Mouse (Mus musculus): ENCODE data around the gene Ms4a10. TPM values are rescaled to one million over a fixed set of nuclear protein-coding genes. Genes with fewer than 3 reads are reported as not detected.
A peak's percentile ranks its signal among the peaks of the same experiment; 100 is the strongest.

Gene Ms4a10
- total and polyA plus RNA-seq, 2 experiments from 2014 or later: not detected

- no peak overlapping the region for H3K9ac ChIP-seq (replicated peaks; ENCODE audit: low read length, poor library complexity, severe bottlenecking)
- TF ChIP-seq CTCF (IDR thresholded peaks at IDR 0.05): peak; percentile 50
- H3K27ac ChIP-seq (ENCODE audit: low read depth, low read length): no peak overlapping the region
- H3K4me3 ChIP-seq (ENCODE audit: low read depth, low read length): no peak overlapping the region
- no peaks in the 10 kb centered on the region for H3K4me1 ChIP-seq (ENCODE audit: insufficient read depth, low read length)
- DNase-seq (ENCODE audit: low spot score): no peak
- ATAC-seq (ENCODE audit: low FRiP score): no peak
- no peaks in the 10 kb centered on the region for H3K27me3 ChIP-seq (ENCODE audit: insufficient read depth, low read length)
- no peak overlapping the region for H3K4me2 ChIP-seq (ENCODE audit: low read depth, low read length, poor library complexity, severe bottlenecking)
- WGBS: 19% methylated on average over 14 of the region's 14 CpGs
- H3K36me3 ChIP-seq (ENCODE audit: insufficient read depth, low read length): no peaks in the 10 kb centered on the region
- no peaks in the 10 kb centered on the region for H3K9me3 ChIP-seq (ENCODE audit: low read length)
Observed at GRCm38 (mm10) chr19:10983146-10983545, 8.7 kb upstream of the Ms4a10 start.

GRCm38 (mm10) chr19:10980210-10980609 is 5.7 kb upstream of the Ms4a10 start:
- Histone ChIP-seq H3K9me3 (ENCODE audit: low read length) (no peaks in the 10 kb centered on the region), H3K27ac (ENCODE audit: low read depth, low read length) (no peak overlapping the region), H3K4me2 (ENCODE audit: low read depth, low read length, poor library complexity, severe bottlenecking) (no peak overlapping the region), H3K4me1 (ENCODE audit: insufficient read depth, low read length) (no peaks in the 10 kb centered on the region), H3K36me3 (ENCODE audit: insufficient read depth, low read length) (no peaks in the 10 kb centered on the region), H3K9ac (replicated peaks; ENCODE audit: low read length, poor library complexity, severe bottlenecking) (no peak overlapping the region), H3K4me3 (ENCODE audit: low read depth, low read length) (no peak overlapping the region), H3K27me3 (ENCODE audit: insufficient read depth, low read length) (no peaks in the 10 kb centered on the region)
- 84% methylated on average over 5 of the region's 5 CpGs for WGBS
- no peak for DNase-seq (ENCODE audit: low spot score)
- no peak for ATAC-seq (ENCODE audit: low FRiP score)
- TF ChIP-seq CTCF (IDR thresholded peaks at IDR 0.05): no peak

- H3K27me3 ChIP-seq (ENCODE audit: insufficient read depth, low read length): no peaks in the 10 kb centered on the region
Observed at GRCm38 (mm10) chr19:10979184-10980168, 5.0 kb upstream of the Ms4a10 start.

GRCm38 (mm10) chr19:10976318-10976717 is 1.8 kb upstream of the Ms4a10 start:
- Histone ChIP-seq H3K36me3 (ENCODE audit: insufficient read depth, low read length) (no peaks in the 10 kb centered on the region), H3K27ac (ENCODE audit: low read depth, low read length) (no peak overlapping the region), H3K9me3 (ENCODE audit: low read length) (no peaks in the 10 kb centered on the region), H3K4me1 (ENCODE audit: insufficient read depth, low read length) (no peaks in the 10 kb centered on the region), H3K4me2 (ENCODE audit: low read depth, low read length, poor library complexity, severe bottlenecking) (no peak overlapping the region), H3K27me3 (ENCODE audit: insufficient read depth, low read length) (no peaks in the 10 kb centered on the region), H3K4me3 (ENCODE audit: low read depth, low read length) (no peak overlapping the region), H3K9ac (replicated peaks; ENCODE audit: low read length, poor library complexity, severe bottlenecking) (no peak overlapping the region)
- WGBS: 49% methylated on average over 4 of the region's 4 CpGs
- ATAC-seq (ENCODE audit: low FRiP score) (no peak), DNase-seq (ENCODE audit: low spot score) (no peak)
- TF ChIP-seq CTCF (IDR thresholded peaks at IDR 0.05): peak; percentile 37

More at GRCm38 (mm10) chr19:10979184-10980168, 5.0 kb upstream of the Ms4a10 start:
- H3K4me3 ChIP-seq (ENCODE audit: low read depth, low read length): no peak overlapping the region
- TF ChIP-seq CTCF (IDR thresholded peaks at IDR 0.05): peak; percentile 81
- H3K4me2 ChIP-seq (ENCODE audit: low read depth, low read length, poor library complexity, severe bottlenecking): peak overlapping the region; percentile 23
- no peaks in the 10 kb centered on the region for H3K4me1 ChIP-seq (ENCODE audit: insufficient read depth, low read length)
- DNase-seq (ENCODE audit: low spot score) (peak; percentile 68), ATAC-seq (ENCODE audit: low FRiP score) (peak; percentile 64)
- WGBS: 13% methylated on average over 18 of the region's 18 CpGs
- H3K9me3 ChIP-seq (ENCODE audit: low read length): no peaks in the 10 kb centered on the region
- no peak overlapping the region for H3K27ac ChIP-seq (ENCODE audit: low read depth, low read length)
- H3K9ac ChIP-seq (replicated peaks; ENCODE audit: low read length, poor library complexity, severe bottlenecking): no peak overlapping the region
- no peaks in the 10 kb centered on the region for H3K36me3 ChIP-seq (ENCODE audit: insufficient read depth, low read length)

GRCm38 (mm10) chr19:10975187-10975586 is 717 bp upstream of the Ms4a10 start:
- Histone ChIP-seq H3K27me3 (ENCODE audit: insufficient read depth, low read length) (no peaks in the 10 kb centered on the region), H3K4me3 (ENCODE audit: low read depth, low read length) (no peak overlapping the region), H3K9ac (replicated peaks; ENCODE audit: low read length, poor library complexity, severe bottlenecking) (no peak overlapping the region), H3K4me1 (ENCODE audit: insufficient read depth, low read length) (no peaks in the 10 kb centered on the region), H3K4me2 (ENCODE audit: low read depth, low read length, poor library complexity, severe bottlenecking) (no peak overlapping the region), H3K27ac (ENCODE audit: low read depth, low read length) (no peak overlapping the region), H3K9me3 (ENCODE audit: low read length) (no peaks in the 10 kb centered on the region), H3K36me3 (ENCODE audit: insufficient read depth, low read length) (no peaks in the 10 kb centered on the region)
- ATAC-seq (ENCODE audit: low FRiP score): no peak
- 82% methylated on average over 2 of the region's 2 CpGs for WGBS
- TF ChIP-seq CTCF (IDR thresholded peaks at IDR 0.05): no peak
- no peak for DNase-seq (ENCODE audit: low spot score)

GRCm38 (mm10) chr19:10973187-10973586 is 1.3 kb downstream of the Ms4a10 start:
- no peak for TF ChIP-seq CTCF (IDR thresholded peaks at IDR 0.05)
- no peak for ATAC-seq (ENCODE audit: low FRiP score)
- DNase-seq (ENCODE audit: low spot score): no peak
- no peak overlapping the region for H3K27ac ChIP-seq (ENCODE audit: low read depth, low read length)
- H3K4me1 ChIP-seq (ENCODE audit: insufficient read depth, low read length): no peaks in the 10 kb centered on the region
- H3K36me3 ChIP-seq (ENCODE audit: insufficient read depth, low read length): no peaks in the 10 kb centered on the region
- H3K27me3 ChIP-seq (ENCODE audit: insufficient read depth, low read length): no peaks in the 10 kb centered on the region
- WGBS: 82% methylated on average over 2 of the region's 2 CpGs
- H3K9ac ChIP-seq (replicated peaks; ENCODE audit: low read length, poor library complexity, severe bottlenecking): no peak overlapping the region
- no peaks in the 10 kb centered on the region for H3K9me3 ChIP-seq (ENCODE audit: low read length)
- no peak overlapping the region for H3K4me3 ChIP-seq (ENCODE audit: low read depth, low read length)
- no peak overlapping the region for H3K4me2 ChIP-seq (ENCODE audit: low read depth, low read length, poor library complexity, severe bottlenecking)

Measured in midbrain, postnatal 0 days (tissue).